Mouse (Mus musculus) regulatory T cell (primary cell): ENCODE results near the gene Batf.

Source experiments
- in situ Hi-C: fragments of 300-600 bp; cut with MboI, MseI; formaldehyde crosslinking; loops from one replicate; pipeline ENCODE4 v1.15.1; 2025; ENCODE audit warnings: high pct_unique_total_duplicates

Gene Batf

DNA sequence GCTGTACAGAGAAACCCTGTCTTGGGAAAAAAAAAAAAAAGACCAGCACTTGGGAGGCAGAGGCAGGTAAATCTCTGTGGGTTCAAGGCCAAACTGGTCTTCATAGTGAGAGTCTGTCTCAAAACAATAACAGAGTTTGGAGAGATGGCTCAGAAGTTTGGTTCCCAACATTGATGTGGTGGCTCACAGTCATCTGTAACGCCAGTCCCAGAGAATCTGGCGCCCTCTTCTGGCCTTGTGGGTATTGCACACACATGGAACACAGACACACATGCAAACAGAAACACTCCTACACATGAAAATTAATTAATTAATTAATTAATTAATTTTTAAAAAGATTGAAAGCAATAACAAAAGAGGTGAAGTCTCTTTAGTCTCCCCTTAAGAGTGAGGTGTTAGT lies 4.1 kb upstream of the Batf start:
- in situ Hi-C loops = no loop called here

DNA sequence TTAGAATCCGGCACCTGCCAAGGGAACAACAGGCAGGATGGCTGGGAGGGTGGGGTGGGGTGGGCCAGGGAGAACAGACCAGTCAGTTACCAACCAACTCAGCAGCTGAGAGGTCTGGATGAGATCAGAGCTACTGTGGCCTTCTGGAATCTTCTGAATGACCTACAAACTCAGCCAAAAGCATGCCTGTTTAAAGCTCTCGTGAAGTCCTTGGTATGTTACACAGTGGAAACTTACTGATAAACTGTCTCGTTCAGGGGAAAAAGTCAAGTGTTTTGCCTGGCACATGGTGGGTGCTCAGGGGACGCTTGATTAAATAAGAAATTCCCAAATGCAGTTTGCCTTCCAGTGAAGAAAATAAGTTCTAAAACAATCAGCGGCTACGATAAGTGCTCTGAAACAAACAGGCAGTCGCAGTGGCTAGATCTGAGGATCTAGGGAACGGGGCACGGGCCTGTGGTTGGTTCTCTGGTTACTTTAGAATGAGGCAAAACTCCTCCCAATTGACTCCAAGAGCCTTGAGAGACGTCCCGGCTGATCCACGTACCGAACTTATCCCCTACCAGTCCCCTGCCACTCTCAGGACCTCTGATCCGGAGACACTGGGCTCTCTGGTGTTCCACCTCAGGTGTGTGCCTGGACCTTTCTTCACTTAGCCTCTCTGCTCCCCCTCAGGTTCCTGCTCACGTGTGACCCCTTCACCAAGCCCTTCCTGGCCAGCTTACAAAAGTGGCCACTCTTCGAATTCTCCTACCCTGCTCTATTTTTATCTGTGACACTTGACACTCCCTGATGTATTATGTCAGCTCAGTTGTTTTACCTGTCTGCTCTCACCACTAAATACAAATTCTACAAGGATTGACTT lies 1.8 kb upstream of the Batf start:
- in situ Hi-C loops = loop anchor here (5.0 kb wide), 2 partner anchors 43 to 138 kb away; partner anchors contain the start of genes Erg28 and Ttll5

DNA sequence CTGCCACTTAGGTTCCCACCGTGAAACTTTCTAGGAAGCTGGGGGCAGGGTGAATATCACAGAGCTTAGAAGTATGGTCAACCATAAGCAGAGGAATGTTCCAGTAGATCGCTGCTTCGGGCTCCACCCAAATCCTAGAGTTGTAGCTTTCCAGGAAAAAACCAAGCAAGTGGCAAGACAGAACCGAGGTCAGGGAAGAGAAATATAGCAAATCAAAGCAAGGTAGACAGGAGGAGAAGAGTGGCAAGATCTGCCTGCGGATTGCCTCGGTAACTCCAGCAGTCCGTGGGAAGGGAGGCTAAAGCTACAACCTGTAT lies 706 bp downstream of the Batf start:
- in situ Hi-C loops = loop anchor here (5.0 kb wide), 2 partner anchors 40 to 135 kb away; partner anchors contain the start of genes Erg28 and Ttll5

DNA sequence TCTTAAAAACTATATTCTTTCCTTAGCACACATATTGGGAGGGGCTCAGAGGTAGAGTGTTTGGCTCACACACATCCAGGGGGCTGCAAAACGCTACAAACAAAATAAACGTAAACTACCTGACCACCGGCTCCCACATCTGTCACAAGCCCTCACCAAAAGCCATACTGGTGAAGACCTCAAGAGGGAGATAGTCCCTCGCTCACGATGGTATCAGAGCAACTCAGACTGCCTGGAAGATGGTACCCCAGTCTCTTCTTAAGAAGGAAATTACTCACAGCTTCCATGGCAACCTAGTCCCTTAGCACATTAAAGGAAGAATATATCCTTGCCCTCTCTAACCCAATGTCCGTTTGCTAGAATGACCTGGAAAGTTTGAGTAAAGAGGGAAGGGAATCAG lies 1.4 kb downstream of the Batf start:
- in situ Hi-C loops = loop anchor here (5.0 kb wide), 2 partner anchors 39 to 134 kb away; partner anchors contain the start of genes Erg28 and Ttll5

DNA sequence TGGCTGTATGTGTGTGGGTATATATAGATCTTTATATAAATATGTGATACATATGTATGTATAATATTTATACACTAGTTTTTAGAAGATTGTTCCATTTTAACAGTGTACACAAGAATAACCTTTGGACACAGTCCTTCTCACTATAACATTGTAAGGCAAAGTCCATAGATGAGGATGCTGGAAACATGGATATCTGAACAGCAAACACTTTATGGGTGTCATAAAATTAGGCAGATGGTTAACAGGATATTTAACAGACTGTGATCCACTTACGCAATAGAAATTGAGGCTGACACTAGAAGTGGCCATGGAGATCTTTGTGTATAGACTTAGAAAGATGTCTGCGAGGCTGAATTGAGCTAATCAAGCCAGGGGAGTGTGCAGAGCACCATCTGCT lies 9.3 kb downstream of the Batf start:
- in situ Hi-C loops = loop anchor here (5.0 kb wide), 1 partner anchor 1508 kb away; no protein-coding TSS in a partner anchor

DNA sequence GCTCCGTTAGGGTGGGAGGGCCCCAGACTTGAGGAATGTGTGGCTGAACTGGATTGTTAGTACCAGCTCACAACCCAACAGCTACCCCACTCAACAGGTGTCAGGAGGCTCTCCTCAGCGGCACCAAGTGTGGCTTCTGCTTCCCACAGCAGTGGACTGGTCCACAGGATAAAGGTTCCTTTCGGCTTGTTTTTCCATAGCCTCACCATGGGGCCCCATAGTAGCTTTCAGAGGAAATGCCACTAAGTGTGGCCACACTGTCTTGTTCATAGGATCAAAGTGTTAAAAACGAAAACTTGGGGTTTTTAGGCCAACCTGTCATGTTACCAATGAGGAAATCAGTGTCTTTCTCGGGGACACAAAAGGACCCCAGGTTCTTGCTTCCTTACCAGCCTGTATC lies 10.0 kb downstream of the Batf start:
- in situ Hi-C loops = loop anchor here (5.0 kb wide), 1 partner anchor 1509 kb away; no protein-coding TSS in a partner anchor

DNA sequence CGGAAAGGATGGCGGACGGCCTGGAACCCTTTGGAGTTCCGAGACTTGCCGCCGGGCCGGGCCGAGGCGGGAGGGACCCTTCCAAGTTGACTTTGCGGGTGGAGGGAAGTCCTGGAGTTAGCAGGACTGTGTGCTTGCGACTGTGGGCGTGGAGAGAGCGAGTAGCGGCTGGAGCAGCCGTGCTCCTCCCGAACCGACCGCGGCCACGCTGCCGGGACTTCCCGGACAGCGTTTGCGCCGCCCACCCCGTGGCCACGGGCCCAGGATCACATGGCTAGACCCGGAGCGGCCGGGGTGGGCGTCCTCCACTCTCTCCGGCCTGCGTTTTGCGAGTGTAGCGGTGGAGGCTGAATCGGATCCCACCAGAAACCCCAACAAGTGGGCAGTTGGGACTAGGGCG lies 11.7 kb downstream of the Batf start:
- in situ Hi-C loops = loop anchor here (5.0 kb wide), 1 partner anchor 1511 kb away; no protein-coding TSS in a partner anchor

DNA sequence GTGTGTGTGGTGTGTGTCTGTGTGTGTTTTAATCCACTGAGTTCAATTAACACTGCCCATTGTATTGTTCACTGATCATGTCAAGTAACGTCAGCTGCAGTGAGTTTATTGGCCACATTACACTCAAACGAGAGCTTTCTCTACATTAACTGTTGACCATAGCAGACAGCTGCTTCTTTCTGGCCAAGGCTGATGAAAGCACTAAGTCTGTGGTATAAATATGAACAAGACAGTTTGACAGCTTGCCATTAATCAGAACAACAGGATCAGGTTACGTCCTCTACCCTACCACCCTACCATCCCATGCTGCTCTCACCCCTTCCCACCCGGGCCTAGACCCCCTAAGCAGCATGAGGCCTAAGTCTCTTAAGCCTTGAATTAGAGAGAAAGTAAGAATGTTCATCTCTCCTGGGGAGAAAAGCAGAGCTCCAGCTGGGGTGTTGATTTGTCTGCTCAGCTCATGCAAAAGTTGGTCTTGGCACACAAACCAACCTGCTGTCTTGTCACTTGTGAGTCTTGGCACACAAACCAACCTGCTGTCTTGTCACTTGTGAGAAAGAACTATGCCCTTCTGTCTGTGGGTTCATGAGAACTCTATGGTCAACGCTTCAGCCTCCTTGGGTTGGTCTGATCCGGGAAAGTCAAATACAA lies 13.8 kb downstream of the Batf start:
- in situ Hi-C loops = loop anchor here (25.0 kb wide), 1 partner anchor 1137 kb away; no protein-coding TSS in a partner anchor

DNA sequence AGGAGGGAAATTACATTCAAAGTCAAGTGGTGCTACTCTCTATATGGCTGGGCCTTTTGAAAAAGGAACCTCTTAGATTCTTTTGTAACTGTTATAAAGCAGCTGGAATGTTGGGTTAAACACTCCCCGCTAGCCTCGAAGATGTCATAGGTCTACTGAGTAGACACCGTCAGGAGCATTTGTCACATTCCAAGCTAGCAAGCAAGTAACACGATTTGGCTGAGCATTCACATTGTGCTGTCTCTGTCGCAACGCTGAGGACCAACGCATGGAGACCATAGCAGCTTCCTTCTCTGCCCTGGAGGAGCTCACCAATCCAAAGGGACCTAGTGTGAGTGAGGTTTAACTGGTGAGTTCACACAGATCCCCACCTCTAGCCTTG lies 14.4 kb downstream of the Batf start:
- in situ Hi-C loops = loop anchor here (25.0 kb wide), 1 partner anchor 1136 kb away; no protein-coding TSS in a partner anchor

DNA sequence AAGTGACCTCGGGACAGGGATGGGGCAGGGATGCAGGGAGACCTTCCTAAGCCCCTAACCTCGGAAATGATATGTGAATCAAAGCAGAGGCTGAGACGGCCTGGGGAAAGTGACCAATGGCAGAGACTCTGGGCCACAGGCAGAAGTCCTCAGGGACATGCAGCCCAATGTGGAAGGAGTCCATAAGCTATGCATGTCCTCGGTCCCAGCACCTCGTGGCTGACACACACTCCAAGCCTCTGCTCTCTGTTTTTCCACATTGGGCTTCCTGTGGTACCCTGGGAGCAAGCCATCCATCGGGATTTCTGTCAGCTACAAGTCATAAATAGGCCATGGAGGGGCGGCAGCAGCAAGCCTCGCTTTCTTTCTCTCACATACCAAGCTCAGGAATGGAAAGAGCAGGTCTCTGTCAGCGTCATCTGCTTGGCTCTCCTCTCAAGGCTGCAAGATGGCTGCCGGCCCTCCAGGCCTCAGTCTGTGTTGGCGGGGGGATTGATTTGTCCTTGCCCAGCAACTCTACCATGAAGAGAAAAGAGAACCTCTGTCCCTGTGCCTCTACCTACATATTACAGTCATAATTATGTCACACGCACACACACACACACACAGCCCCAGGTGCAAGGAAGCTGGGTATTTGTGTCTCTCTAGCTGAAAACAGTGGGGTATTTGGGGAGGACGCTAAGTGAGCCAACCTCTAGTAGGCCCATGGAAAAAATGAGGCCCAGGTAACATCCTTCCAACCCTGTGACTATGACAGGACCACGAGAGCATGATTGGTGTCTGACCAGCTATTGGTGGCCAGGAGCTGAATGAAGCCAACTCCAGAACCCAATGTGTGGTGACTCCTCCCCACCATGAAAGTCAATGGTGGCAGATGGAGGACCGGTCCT lies 15.9 kb downstream of the Batf start:
- in situ Hi-C loops = loop anchor here (25.0 kb wide), 1 partner anchor 1135 kb away; no protein-coding TSS in a partner anchor

DNA sequence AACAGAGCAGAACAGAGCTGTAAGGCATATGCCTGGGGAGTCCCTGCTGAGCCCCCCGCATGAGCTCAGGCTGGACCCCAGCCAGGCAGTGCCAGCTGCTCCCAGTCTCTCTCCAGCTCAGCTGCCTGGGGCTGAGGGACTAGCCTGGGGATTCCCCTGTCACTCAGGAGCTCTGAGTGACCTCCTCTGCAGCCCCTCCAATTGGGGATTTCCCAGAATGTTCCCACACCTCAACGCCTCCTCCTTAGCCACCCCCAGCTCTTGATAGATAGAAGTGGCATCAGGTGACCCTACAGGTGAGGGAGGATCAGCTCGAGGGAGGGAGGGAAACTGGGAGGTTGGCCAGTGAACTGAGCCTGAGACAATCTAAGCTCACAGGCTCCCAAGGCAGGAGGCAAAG lies 17.0 kb downstream of the Batf start:
- in situ Hi-C loops = loop anchor here (25.0 kb wide), 1 partner anchor 1134 kb away; no protein-coding TSS in a partner anchor

DNA sequence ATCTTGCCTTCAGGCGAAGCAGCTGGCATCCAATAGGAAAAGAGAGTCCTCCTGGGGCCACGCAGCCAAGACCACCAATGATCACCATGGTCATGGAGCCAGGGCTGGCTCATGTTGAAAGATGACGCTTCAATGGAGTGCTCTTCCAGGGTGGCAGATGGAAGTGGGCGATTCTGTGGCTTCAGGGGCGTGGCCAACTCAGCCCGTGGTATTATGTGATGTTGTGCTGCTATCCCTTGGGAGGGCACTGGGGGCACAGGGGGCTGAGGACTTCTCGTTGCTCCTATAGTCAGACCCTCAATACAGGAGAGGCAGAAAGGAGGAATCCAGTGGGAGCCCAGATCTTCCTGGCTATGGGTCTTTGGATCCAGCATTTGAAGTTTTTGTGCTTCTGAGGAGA lies 18.1 kb downstream of the Batf start:
- in situ Hi-C loops = loop anchor here (25.0 kb wide), 1 partner anchor 1133 kb away; no protein-coding TSS in a partner anchor

DNA sequence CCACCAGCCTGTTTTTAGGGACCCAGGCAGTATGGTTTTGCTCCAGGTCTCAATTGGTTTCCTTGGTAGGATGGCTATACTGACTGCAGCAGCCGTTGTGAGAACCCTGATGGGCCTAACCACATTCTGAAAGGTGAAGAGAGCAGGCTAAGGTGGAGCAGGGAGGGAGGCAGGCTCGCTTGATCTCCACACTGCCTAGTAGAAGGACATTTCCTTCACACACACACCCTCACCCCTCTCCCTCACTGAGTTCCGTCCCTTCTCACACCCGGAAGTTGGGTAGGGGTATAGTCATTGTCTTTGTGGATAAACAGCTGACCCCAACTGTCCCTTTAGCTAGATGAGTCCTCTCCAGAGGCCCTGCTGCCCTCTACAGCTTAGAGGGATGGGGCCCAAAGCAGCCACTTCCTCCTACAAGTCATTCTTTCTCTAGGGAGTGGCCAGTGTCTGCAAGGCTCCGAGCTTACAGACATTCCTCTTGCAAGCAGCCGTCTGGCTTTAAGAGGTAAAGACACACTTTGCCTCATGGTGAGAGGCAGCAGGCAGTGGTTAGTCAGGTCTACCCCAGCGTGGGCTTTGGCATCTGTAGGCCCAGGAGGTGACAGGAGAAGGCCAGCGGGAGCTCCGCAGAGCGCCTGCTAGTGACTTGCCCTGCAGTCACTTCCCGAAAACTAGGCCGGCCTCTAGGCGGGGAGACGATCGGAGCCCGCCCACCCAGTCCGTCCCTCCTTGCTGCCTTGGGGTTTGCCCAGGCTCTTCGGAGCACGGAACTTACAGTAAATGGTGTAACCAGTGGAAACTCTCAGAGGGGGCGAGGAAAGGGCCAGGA lies 18.7 kb downstream of the Batf start:
- in situ Hi-C loops = loop anchor here (25.0 kb wide), 1 partner anchor 1132 kb away; no protein-coding TSS in a partner anchor

DNA sequence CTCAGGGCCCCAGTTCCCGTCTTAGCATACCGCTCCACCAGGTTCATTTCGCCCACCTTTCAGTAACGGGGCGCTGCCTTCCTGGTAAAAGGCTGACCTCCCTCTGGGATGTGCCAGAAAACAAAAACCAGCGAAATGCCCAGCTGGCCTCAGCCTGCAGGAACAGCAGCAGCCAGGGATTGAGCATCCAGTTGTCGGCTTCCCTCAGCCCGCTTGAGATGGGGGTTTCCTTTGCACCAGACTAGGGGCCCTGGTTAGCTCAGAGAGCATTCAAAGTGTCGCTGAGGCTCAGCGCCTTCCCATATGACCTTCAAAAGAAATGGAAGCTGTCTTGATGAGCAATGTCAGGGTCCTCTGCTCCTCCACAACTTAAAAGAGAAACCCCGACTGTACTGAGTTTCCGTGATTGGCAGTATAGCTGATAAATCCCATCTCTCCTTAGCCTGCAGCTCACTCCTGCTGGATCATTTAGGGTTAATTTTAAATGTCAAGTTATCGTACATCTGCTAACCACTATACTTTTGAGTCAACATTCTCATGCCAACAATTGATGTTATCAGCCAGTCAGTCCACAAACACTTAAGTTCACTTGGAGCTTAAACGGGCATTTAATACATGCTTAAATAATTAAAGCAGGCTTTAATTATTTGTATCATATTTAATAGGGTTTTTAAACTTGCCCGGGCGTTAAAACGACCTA lies 19.5 kb downstream of the Batf start:
- in situ Hi-C loops = loop anchor here (25.0 kb wide), 1 partner anchor 1131 kb away; no protein-coding TSS in a partner anchor

DNA sequence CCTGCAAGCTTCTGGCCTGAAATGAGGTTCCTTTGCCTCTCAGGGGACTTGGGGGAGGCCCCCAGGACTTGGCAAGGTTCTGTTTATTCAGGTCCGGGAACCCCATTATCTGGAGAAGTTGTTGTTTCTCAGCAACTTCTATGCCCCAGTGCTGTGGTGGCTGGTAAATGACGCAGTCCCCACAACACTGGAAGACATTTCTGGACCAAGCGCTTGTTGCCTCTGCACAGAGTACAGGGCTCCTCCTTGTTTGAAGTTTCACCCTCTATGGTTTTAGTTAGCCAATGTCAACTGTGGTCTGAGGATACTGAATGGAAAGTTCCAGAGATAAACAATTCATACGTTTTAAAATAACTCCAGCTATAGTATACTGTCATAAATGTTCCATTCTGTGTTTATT lies 20.4 kb downstream of the Batf start:
- in situ Hi-C loops = loop anchor here (25.0 kb wide), 1 partner anchor 1130 kb away; no protein-coding TSS in a partner anchor

DNA sequence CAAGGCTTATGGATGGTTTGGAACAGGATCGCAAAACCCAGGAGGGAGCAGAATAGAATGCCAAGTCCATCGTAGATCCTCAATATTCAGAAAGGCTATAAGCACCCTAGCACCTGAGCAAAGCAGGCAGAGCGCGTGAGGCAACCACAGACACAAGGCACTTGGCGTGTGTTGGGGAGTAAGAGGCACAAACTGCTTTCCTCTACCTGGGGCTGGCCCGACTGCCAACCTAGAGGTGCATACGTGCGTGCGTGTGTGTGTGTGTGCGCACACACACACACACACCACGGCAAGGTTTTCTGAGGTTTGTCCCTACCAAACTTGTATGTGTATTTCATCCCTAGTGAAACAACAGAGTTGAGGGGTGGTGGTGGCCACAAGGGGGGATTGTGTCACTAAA lies 20.9 kb downstream of the Batf start:
- in situ Hi-C loops = loop anchor here (25.0 kb wide), 1 partner anchor 1130 kb away; no protein-coding TSS in a partner anchor

DNA sequence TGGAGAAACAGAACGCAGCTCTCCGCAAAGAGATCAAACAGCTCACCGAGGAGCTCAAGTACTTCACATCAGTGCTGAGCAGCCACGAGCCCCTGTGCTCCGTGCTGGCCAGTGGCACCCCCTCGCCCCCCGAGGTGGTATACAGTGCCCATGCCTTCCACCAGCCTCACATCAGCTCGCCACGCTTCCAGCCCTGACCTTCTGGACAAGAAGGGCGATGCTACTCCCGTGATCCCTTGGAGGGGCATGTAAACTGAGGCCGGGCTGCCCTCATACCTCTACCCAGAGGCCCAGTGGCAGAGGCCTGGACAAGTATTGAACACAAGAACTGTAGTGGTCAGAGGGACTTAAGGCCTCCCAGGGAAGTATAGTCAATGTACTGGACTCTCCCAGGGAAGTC lies 22.1 kb downstream of the Batf start:
- in situ Hi-C loops = loop anchor here (25.0 kb wide), 1 partner anchor 1129 kb away; no protein-coding TSS in a partner anchor

DNA sequence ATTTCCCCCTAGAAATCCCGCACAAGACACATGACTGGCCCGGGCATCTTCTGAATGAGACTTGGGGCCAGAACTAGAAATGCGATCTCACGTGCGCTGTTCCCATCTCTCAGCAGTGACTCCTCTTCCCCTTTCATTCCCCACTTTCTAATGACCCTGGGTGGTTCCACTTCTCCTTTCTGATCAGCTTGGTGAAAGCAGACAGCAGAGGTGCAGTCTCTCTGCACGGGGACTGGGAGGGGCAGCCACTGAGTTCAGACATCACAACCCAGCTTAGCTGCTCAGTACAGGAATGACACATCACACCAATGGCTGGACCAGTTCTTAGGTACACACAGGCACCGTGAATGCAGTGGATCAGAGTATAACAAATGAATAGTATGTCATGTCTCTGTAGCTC lies 24.2 kb downstream of the Batf start:
- in situ Hi-C loops = loop anchor here (25.0 kb wide), 1 partner anchor 1127 kb away; no protein-coding TSS in a partner anchor

DNA sequence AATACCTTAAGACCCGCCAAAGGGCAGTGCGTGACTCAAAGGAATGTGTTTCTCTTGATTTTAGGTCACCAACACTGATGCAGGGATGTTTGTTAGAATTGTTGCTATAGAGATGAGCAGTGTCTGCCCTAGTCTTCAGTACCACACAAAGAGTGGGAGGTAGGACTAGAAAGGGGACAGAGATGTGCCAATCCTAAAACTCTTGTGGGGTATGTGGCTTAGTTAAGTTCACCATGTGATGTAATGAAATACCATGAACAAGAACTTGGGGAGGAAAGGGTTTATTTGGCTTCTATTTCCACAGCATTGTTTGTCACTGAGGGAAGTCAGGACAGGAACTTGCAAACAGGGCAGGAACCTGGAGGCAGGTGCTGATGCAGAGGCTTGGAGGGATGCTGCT lies 26.1 kb downstream of the Batf start:
- in situ Hi-C loops = loop anchor here (25.0 kb wide), 1 partner anchor 1125 kb away; no protein-coding TSS in a partner anchor
